Mouse (Mus musculus) limb, embryonic 12.5 days (tissue): ENCODE measurements around the gene Gm20388. TPM values are rescaled to one million over a fixed set of nuclear protein-coding genes. Genes with fewer than 3 reads are reported as not detected.

ENCODE experiments used
- ATAC-seq: fragments of 200-750 bp; cut with Nextera tagmentation; 2 replicates; pipeline ENCODE4 v1.8.0; 2017; ENCODE audit warnings: low read depth, moderate TSS enrichment; ENCODE audit not compliant: insufficient number of reproducible peaks, insufficient read depth, low FRiP score, low TSS enrichment
- H3K27ac ChIP-seq: fragments of 300-500 bp; sonication (generic); 2 replicates; pipeline ENCODE4 v1.5.1; 2016; ENCODE audit warnings: mild to moderate bottlenecking, moderate library complexity
- H3K27me3 ChIP-seq: fragments of 300-500 bp; sonication (generic); 2 replicates; pipeline ENCODE4 v1.6.1; 2016; ENCODE audit warnings: mild to moderate bottlenecking, moderate library complexity
- H3K36me3 ChIP-seq: fragments of 300-500 bp; sonication (generic); 2 replicates; pipeline ENCODE4 v1.6.1; 2016; ENCODE audit warnings: mild to moderate bottlenecking, moderate library complexity
- H3K4me1 ChIP-seq: fragments of 300-500 bp; sonication (generic); replicated peaks from 2 replicates; pipeline ENCODE4 v1.6.1; 2016
- H3K4me2 ChIP-seq: fragments of 300-500 bp; sonication (generic); 2 replicates; pipeline ENCODE4 v1.6.1; 2016; ENCODE audit warnings: mild to moderate bottlenecking, moderate library complexity
- H3K4me3 ChIP-seq: fragments of 300-500 bp; sonication (generic); replicated peaks from 2 replicates; pipeline ENCODE4 v1.5.1; 2016; ENCODE audit warnings: mild to moderate bottlenecking
- H3K9ac ChIP-seq: fragments of 300-500 bp; sonication (generic); replicated peaks from 2 replicates; pipeline ENCODE4 v1.6.1; 2016; ENCODE audit warnings: mild to moderate bottlenecking, moderate library complexity
- H3K9me3 ChIP-seq: fragments of 300-500 bp; sonication (generic); 2 replicates; pipeline ENCODE4 v1.6.1; 2016; ENCODE audit warnings: mild to moderate bottlenecking, moderate library complexity
- WGBS: fragments of 180-500 bp; shearing (Covaris S2); methylation state at CpG from one replicate; pipeline ENCODE4 v1.1.7; 2016; 5-methylcytosine and 5-hydroxymethylcytosine counted together
- polyA plus RNA-seq: library from polyadenylated mRNA; unstranded; fragments of >200 nt; fragmentation: Nextera tagmentation; extraction: Ambion mirVana; gene quantifications from 2 replicates; pipeline ENCODE4 v1.2.1, GENCODE M21; 2016

The Gm20388 gene
- polyA plus RNA-seq, 1 experiment from 2014 or later = not detected

DNA sequence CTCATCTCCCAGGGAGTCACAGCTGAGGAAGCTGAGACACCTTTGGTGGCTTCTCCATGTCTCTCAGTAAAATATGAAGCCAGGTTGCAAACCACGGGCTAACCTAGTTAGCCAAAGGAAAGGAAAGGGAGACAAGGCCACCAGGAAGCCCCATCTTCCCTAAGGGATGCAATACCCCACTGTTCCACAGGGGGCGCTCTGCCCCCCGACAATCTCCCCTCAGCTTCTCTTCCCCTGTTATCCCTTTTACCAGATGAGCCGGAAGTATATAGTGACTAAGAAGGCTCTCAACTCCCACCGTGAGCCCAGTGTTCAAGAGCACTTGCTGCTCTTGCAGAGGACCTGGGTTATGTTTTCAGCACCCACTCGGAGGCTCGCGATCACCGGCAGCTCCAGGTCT is 1463.6 kb downstream of the Gm20388 start:
- Histone ChIP-seq H3K4me2 (no peak overlapping the region), H3K4me3 (no peak overlapping the region), H3K36me3 (no peaks in the 10 kb centered on the region), H3K9me3 (no peaks in the 10 kb centered on the region), H3K27me3 (peaks cover 27% of the 10 kb centered on the region), H3K9ac (no peak overlapping the region), H3K27ac (no peak overlapping the region), H3K4me1 (peaks cover 79% of the 10 kb centered on the region)
- no peak for ATAC-seq
- 28% methylated on average over 9 of the region's 9 CpGs for WGBS

DNA sequence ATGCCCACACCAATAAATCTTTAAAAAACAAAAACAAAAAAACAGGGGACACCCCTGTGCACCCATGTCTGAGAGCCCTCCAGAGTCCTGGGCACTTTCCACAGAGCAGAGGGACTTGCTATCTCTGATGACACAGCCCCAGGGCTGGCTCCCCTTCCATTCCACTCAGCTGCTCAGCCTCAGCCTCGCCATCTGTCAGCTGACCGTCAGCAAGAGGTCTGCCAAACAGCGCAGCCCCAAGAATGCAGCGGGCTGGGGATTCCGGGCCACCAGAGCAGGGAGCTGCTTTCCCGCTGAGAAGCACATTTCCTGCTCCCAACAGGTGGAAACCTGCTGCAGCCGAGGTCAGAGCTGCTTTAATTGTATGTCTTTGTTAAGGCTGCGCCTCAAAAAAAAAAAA is 1464.1 kb downstream of the Gm20388 start:
- no peak overlapping the region for H3K9ac ChIP-seq
- peaks cover 74% of the 10 kb centered on the region for H3K4me1 ChIP-seq
- 1% methylated on average over 8 of the region's 8 CpGs for WGBS
- H3K27ac ChIP-seq = no peak overlapping the region
- ATAC-seq = no peak
- no peak overlapping the region for H3K4me2 ChIP-seq
- H3K27me3 ChIP-seq = peaks cover 22% of the 10 kb centered on the region
- no peak overlapping the region for H3K4me3 ChIP-seq
- no peaks in the 10 kb centered on the region for H3K9me3 ChIP-seq
- no peaks in the 10 kb centered on the region for H3K36me3 ChIP-seq

DNA sequence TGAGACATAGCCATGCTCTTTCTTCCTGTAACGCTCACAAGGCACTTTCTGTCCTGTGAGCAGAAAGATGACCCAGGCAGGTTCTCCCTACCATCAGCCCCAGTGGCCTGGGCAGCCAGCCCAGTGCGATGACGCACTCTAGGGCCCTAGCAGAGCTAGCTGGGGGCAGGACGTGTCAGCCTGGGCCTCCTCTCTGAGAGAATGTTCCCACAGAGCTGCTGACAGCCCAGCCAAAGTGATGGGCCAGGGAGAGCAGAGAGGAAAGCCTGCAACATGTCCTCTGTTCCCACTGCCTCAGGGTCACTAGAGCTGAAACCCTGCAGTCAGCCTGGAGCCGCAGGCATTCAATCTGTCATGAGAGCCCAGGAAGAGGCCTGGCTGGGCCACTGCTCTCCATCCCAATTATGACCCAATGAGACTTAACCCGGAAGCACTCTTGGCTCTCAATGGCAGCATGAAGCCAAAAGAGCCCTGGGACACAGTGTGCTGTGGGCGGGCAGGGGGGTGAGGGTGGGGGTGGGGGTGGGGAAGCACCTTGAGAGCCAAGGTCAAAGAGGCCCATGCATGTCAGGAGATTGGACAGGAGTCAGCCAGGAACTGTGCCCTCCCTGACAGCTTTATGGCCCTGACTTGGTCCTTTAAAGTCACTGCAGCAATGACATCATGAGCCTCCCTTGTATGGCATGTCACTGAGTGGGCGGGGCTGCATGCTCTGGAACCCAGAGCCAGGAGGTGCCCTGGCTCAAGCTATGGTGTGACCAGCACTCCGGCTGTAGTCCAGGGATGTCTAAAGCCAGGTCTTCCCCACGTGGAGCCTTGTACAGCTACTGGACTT is 1465.7 kb downstream of the Gm20388 start:
- H3K4me1 ChIP-seq = peaks cover 62% of the 10 kb centered on the region
- H3K36me3 ChIP-seq = no peaks in the 10 kb centered on the region
- H3K27ac ChIP-seq = no peak overlapping the region
- no peak overlapping the region for H3K4me2 ChIP-seq
- H3K4me3 ChIP-seq = no peak overlapping the region
- peaks cover 19% of the 10 kb centered on the region for H3K27me3 ChIP-seq
- no peak; the same call in 1 of the 2 replicates for ATAC-seq
- no peaks in the 10 kb centered on the region for H3K9me3 ChIP-seq
- no peak overlapping the region for H3K9ac ChIP-seq
- 45% methylated on average over 10 of the region's 10 CpGs for WGBS

DNA sequence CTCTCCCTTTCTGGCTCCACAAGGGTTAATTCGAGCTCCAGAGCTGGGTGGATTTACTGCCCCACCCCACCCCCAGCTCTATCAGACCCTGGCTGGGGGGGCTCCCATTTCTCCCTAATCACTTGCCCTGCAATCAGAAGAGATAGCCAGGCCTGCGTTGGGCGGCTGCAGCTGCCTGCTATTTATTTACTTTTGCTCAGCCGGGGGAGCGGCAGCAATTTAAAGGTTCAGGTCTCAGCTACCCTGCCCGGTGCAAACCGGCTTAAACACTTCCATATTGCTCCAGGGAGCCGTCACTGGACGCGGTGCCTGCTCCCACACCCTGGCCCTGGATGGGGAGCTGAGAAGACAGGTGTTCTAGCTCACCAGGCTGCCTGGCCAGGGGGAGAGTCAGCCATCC is 1467.0 kb downstream of the Gm20388 start:
- H3K9me3 ChIP-seq = no peaks in the 10 kb centered on the region
- H3K36me3 ChIP-seq = no peaks in the 10 kb centered on the region
- H3K4me3 ChIP-seq = no peak overlapping the region
- H3K9ac ChIP-seq = 0 out of 2 replicates have a peak overlapping the region, but pooled peaks have one; percentile 13
- peak overlapping the region; percentile 70 for H3K27ac ChIP-seq
- H3K4me2 ChIP-seq = 0 out of 2 replicates have a peak overlapping the region, but pooled peaks have one; percentile 7
- H3K4me1 ChIP-seq = peaks cover 59% of the 10 kb centered on the region
- peak; percentile 32; the same call in 1 of the 2 replicates for ATAC-seq
- WGBS = 2% methylated on average over 10 of the region's 10 CpGs
- H3K27me3 ChIP-seq = peaks cover 20% of the 10 kb centered on the region

DNA sequence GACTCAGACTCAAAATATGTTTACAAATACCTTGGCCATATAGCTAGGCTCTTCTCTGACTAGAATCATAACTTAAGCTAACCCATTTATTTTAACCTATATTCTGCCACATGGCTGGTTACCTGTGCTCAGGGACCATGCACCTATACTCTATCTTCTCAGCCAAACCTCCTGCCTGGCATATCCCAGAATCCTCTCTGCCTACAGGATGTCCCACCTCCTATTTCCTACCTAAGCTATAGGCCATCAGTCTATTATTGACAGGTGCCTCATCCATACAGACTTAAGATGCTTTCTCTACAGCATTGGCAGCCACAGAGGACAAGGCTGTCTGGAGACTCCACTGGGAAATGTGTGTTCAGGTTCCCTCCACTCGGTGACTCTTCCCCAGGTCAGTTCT is 1468.7 kb downstream of the Gm20388 start:
- H3K4me3 ChIP-seq = no peak overlapping the region
- no peaks in the 10 kb centered on the region for H3K9me3 ChIP-seq
- H3K27me3 ChIP-seq = peaks cover 25% of the 10 kb centered on the region
- no peak overlapping the region for H3K9ac ChIP-seq
- H3K27ac ChIP-seq = no peak overlapping the region
- no peak for ATAC-seq
- H3K36me3 ChIP-seq = no peaks in the 10 kb centered on the region
- WGBS = 93% methylated on average over 1 of the region's 1 CpGs
- H3K4me2 ChIP-seq = no peak overlapping the region
- peaks cover 53% of the 10 kb centered on the region for H3K4me1 ChIP-seq

DNA sequence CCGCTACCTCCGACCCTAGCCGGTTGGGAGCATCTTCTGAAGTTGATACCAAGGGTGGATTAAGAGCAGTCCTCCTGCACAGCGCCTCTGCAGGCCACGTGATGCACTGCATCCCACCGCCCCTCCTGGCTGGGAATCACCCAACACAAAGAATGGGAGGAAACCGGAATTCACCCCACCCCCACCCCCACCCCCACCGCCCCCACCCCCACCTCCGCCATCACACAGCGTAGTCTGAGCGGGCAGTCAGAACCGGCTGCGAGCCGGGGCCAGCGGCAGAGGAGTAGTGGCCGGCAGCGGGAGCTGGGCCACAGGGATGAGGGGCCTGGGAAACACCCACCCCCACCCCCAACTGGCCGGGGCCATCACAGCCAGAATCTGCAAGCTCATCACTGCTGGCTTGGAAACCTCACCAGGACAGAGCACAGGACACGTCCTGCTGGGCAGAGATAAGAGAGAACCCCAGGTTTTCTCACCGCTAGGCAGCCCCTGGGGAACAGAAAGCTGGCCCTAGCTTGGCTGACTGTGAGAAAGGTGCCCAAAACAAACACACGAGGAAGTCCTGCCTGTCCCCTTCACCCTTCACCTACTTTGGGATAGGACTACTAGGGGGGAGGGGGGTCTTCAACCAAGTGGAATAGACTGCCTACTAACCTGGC is 1472.1 kb downstream of the Gm20388 start:
- H3K36me3 ChIP-seq = no peaks in the 10 kb centered on the region
- H3K9me3 ChIP-seq = no peaks in the 10 kb centered on the region
- H3K4me2 ChIP-seq = peak overlapping the region; percentile 58
- H3K4me3 ChIP-seq = peak overlapping the region; percentile 34
- H3K9ac ChIP-seq = peak overlapping the region; percentile 60
- peak; percentile 53; the same call in 1 of the 2 replicates for ATAC-seq
- H3K4me1 ChIP-seq = peaks cover 30% of the 10 kb centered on the region
- H3K27ac ChIP-seq = peak overlapping the region; percentile 60
- 2% methylated on average over 21 of the region's 21 CpGs for WGBS
- peaks cover 33% of the 10 kb centered on the region for H3K27me3 ChIP-seq

DNA sequence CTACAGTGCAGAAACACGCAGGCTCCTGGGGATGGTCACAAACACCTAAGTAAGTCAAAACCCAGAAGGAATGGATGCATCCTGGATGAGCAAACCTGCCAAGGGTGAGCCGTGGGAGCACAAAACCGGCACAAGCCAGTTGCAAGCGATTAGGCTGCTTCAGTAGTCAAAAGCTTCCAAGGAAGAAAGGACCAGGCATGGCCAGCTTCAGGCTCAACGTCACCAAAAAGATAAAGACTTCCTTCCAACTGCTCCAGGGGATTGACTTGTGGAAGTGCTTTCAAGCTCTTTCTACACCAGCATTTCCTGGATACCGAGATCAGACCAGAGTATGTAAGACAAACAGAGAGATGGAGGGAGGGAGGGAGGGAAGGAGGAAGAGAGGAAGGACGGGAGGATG is 1474.9 kb downstream of the Gm20388 start:
- WGBS = 63% methylated on average over 7 of the region's 7 CpGs
- no peaks in the 10 kb centered on the region for H3K36me3 ChIP-seq
- H3K4me2 ChIP-seq = no peak overlapping the region
- H3K27ac ChIP-seq = no peak overlapping the region
- H3K4me1 ChIP-seq = peaks cover 24% of the 10 kb centered on the region
- no peak for ATAC-seq
- no peak overlapping the region for H3K9ac ChIP-seq
- H3K9me3 ChIP-seq = no peaks in the 10 kb centered on the region
- H3K4me3 ChIP-seq = no peak overlapping the region
- H3K27me3 ChIP-seq = peaks cover 52% of the 10 kb centered on the region

DNA sequence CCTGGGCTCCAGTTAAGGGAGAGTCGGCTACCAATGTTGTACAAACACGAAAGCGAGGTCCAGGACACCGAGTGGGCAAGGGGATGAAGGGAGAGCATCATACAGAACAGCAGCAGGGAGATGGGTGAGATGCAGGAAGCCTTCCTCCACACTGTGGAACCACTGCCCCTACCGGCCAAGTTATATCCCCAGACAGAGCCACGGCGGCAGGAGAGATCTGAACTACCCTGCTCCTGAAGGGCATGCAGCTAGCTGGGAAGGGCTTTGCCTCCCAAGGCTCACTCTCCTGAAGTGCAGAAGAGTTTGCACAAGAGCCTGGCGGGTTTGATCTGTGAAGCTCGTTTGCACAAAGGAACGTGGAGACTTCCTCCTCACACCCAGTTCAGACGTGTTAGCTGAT is 1480.0 kb downstream of the Gm20388 start:
- WGBS = 13% methylated on average over 11 of the region's 11 CpGs
- no peaks in the 10 kb centered on the region for H3K36me3 ChIP-seq
- H3K9me3 ChIP-seq = no peaks in the 10 kb centered on the region
- H3K4me1 ChIP-seq = peaks cover 50% of the 10 kb centered on the region
- no peak for ATAC-seq
- H3K4me2 ChIP-seq = peak overlapping the region; percentile 1; the same call in 1 of the 2 replicates
- H3K9ac ChIP-seq = no peak overlapping the region
- H3K4me3 ChIP-seq = no peak overlapping the region
- H3K27ac ChIP-seq = no peak overlapping the region
- peaks cover 78% of the 10 kb centered on the region for H3K27me3 ChIP-seq

DNA sequence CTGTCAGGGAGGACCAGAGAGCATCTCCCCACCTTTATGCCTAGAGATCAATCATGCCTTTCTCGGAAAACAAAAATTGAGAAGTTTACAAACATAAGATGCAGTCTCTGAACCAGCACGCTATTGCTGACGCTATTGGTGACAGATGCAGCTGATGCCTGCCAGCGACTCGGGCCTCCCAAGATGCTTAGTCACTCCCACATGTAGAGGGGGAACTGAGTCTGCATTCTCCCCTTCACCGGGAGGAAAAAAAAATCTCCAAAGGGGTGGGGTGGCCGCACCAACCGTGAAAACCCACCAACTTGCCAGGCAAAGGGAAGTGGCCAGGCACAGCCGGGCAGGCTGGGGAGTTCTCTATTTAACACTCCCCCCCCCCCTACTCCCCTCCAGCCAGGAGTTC is 1480.6 kb downstream of the Gm20388 start:
- no peak overlapping the region for H3K4me3 ChIP-seq
- H3K4me1 ChIP-seq = peaks cover 54% of the 10 kb centered on the region
- peaks cover 79% of the 10 kb centered on the region for H3K27me3 ChIP-seq
- H3K36me3 ChIP-seq = no peaks in the 10 kb centered on the region
- no peak overlapping the region for H3K27ac ChIP-seq
- H3K9ac ChIP-seq = no peak overlapping the region
- no peaks in the 10 kb centered on the region for H3K9me3 ChIP-seq
- no peak for ATAC-seq
- WGBS = 2% methylated on average over 9 of the region's 9 CpGs
- H3K4me2 ChIP-seq = 0 out of 2 replicates have a peak overlapping the region, but pooled peaks have one; percentile 1

DNA sequence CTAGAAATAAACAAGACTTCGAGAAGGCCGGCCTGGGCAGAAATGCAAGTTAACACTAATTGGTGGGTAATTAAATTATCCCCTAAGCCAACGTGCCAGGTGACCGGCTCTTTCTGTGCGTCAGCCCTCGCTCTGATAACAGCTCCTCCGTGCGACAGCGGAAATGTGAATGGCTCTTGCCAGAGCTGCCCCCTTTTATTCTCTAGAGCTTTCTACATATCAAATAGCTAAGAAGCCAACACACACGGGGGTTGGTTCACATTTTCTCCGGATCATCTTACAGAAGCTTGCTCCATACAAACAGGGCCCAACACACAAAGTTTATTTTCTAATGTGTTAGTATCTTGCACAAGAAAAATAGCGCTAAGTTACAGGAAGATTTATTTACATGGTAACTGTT is 1481.1 kb downstream of the Gm20388 start:
- Histone ChIP-seq H3K9ac (no peak overlapping the region), H3K36me3 (no peaks in the 10 kb centered on the region), H3K4me2 (0 out of 2 replicates have a peak overlapping the region, but pooled peaks have one; percentile 15), H3K27me3 (peaks cover 84% of the 10 kb centered on the region), H3K27ac (no peak overlapping the region), H3K4me1 (peaks cover 60% of the 10 kb centered on the region), H3K9me3 (no peaks in the 10 kb centered on the region), H3K4me3 (no peak overlapping the region)
- no peak for ATAC-seq
- 4% methylated on average over 12 of the region's 12 CpGs for WGBS

DNA sequence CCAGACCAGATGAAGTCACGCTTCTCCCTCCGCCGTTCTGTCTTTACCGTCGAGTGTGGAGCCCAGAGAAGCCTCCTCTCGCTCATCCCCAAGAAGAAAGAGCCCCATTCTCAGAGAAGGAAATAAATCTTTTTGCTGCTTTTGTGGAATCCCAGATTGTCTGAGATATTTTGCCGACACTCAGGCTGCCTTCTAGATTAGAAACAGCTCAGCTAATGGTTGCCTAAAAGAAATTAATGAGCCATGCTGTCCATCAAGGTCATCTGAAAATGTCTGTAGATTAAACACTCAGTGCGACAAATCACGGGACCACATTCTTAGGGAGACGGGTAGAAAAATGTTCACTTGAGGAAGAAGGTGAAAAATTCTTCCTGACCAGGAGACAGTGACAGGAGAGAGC is 1481.8 kb downstream of the Gm20388 start:
- Histone ChIP-seq H3K9me3 (no peaks in the 10 kb centered on the region), H3K4me1 (peaks cover 67% of the 10 kb centered on the region), H3K4me2 (no peak overlapping the region), H3K9ac (no peak overlapping the region), H3K27me3 (peaks cover 88% of the 10 kb centered on the region), H3K4me3 (no peak overlapping the region), H3K27ac (no peak overlapping the region), H3K36me3 (no peaks in the 10 kb centered on the region)
- WGBS = 18% methylated on average over 10 of the region's 10 CpGs
- no peak for ATAC-seq
